Mouse (Mus musculus) heart, adult 2 months (tissue): ENCODE results near the gene Ccng2. TPM values are rescaled to one million over a fixed set of nuclear protein-coding genes. Genes with fewer than 3 reads are reported as not detected.
A peak's percentile ranks its signal among the peaks of the same experiment; 100 is the strongest.

ENCODE experiments used
- DNase-seq, 2 experiments: peaks; one replicate each; pipeline ENCODE4 v3.0.0; 2021
- H3K27ac ChIP-seq: fragments of 200-600 bp; 2 replicates; pipeline ENCODE4 v1.8.1; 2022
- H3K27me3 ChIP-seq: fragments of 200-500 bp; 2 replicates; pipeline ENCODE4 v1.6.1; 2012; ENCODE audit warnings: mild to moderate bottlenecking, low read length, inconsistent platforms, mixed read lengths; ENCODE audit not compliant: control insufficient read depth, insufficient read depth
- H3K36me3 ChIP-seq: fragments of 200-500 bp; 2 replicates; pipeline ENCODE4 v1.6.1; 2012; ENCODE audit warnings: low read length, inconsistent platforms; ENCODE audit not compliant: control insufficient read depth, insufficient read depth
- H3K4me1 ChIP-seq: fragments of 200-500 bp; 2 replicates; pipeline ENCODE4 v1.6.1; 2011; ENCODE audit warnings: low read length; ENCODE audit not compliant: control insufficient read depth, insufficient read depth
- H3K4me3 ChIP-seq: fragments of 200-600 bp; 2 replicates; pipeline ENCODE4 v1.8.1; 2022
- H3K79me2 ChIP-seq: fragments of 200-500 bp; replicated peaks from 2 replicates; pipeline ENCODE4 v1.6.1; 2012; ENCODE audit warnings: mild to moderate bottlenecking, inconsistent platforms, low read length, moderate library complexity, mixed read lengths; ENCODE audit not compliant: control insufficient read depth, insufficient read depth
- H3K9ac ChIP-seq: fragments of 200-500 bp; 2 replicates; pipeline ENCODE4 v1.6.1; 2012; ENCODE audit warnings: low read depth, mild to moderate bottlenecking, control low read depth, inconsistent platforms, low read length, mixed read lengths
- CTCF ChIP-seq: fragments of 200-600 bp; IDR thresholded peaks from 2 replicates; pipeline ENCODE4 v1.8.1; 2022; ENCODE audit warnings: antibody characterized with exemption, mild to moderate bottlenecking, moderate library complexity
- EP300 ChIP-seq: fragments of 200-500 bp; IDR thresholded peaks from 2 replicates; pipeline ENCODE4 v1.6.1; 2011; ENCODE audit warnings: low read depth, low read length, control low read depth; ENCODE audit not compliant: insufficient read depth
- POLR2A ChIP-seq: fragments of 200-500 bp; IDR thresholded peaks from 2 replicates; pipeline ENCODE4 v1.6.1; 2011; ENCODE audit warnings: mild to moderate bottlenecking, low read depth, low read length, control low read depth; ENCODE audit not compliant: insufficient read depth
- WGBS: fragments of 180-500 bp; shearing (Covaris S2); methylation state at CpG from one replicate; pipeline ENCODE4 v1.1.7; 2018; 5-methylcytosine and 5-hydroxymethylcytosine counted together
- intact Hi-C: fragments of 180-260 bp; cut with DNase I; formaldehyde crosslinking; loops from one replicate; pipeline ENCODE4 v1.15.1; 2025
- long read RNA-seq: library from polyadenylated mRNA; stranded (forward); transcript quantifications from one replicate; pipeline ENCODE4 v2.0.0, GENCODE M21; 2021
- polyA plus RNA-seq: library from polyadenylated mRNA; depleted of rRNA; stranded (reverse); fragments of >200 nt; gene quantifications from 2 replicates; pipeline ENCODE4 v1.2.3, GENCODE M21; 2012; rRNA removed
- total RNA-seq, 2 experiments: library from RNA; stranded (reverse); gene quantifications; 2 replicates each; pipeline ENCODE4 v1.2.3; 2021

Ccng2 gene
- total RNA-seq (10 to 100 TPM; 12.3 to 13.5 TPM), polyA plus RNA-seq (7.2 and 13.3 TPM in 2 replicates)
- long read RNA-seq, transcript Ccng2-201 (8 exons, 2,810 nt) = major isoform, 22 of 23 reads
- long read RNA-seq, partial matches to known transcripts = 0 of 23 reads
- long read RNA-seq, other reads (novel, unspliced or antisense) = 1 of 23 reads

GRCm38 (mm10) chr5:93266883-93267704 is at the start of gene Ccng2:
Gene Ccng2 (plus strand): TSS chr5:93267257.
- Histone ChIP-seq H3K4me1 (no peaks in the 10 kb centered on the region; the same call in 1 of the 2 replicates), H3K9ac (peak within 1 kb of the TSS; percentile 99), H3K36me3 (peaks cover 3% of the 10 kb centered on the region; the same call in 1 of the 2 replicates), H3K27ac (peak within 1 kb of the TSS; percentile 98), H3K4me3 (peak within 1 kb of the TSS; percentile 89), H3K27me3 (no peaks in the 10 kb centered on the region), H3K79me2 (no peaks in the 10 kb centered on the region)
- peak; percentile 95 to 97 for DNase-seq
- TF ChIP-seq EP300 (peak; percentile 56), POLR2A (peak; percentile 98), CTCF (peak; percentile 35)
- WGBS = under 1% methylated on average over 53 of the region's 54 CpGs
- intact Hi-C loops = loop anchor here (1.0 to 10.0 kb wide), 4 partner anchors 61 to 762 kb away; partner anchors contain the start of genes 2010109A12Rik, Ccni, Scarb2 and Sept11

GRCm38 (mm10) chr5:93218375-93218774 is 48.7 kb upstream of the Ccng2 start:
- no peak overlapping the region for H3K27ac ChIP-seq
- TF ChIP-seq CTCF (no peak), POLR2A (no peak), EP300 (no peak)
- H3K4me1 ChIP-seq = peaks cover 2% of the 10 kb centered on the region
- H3K4me3 ChIP-seq = no peak overlapping the region
- 82% methylated on average over 3 of the region's 3 CpGs for whole genome bisulfite sequencing
- H3K9ac ChIP-seq = no peak overlapping the region
- H3K36me3 ChIP-seq = no peaks in the 10 kb centered on the region
- no peak for DNase-seq
- intact Hi-C loops = no loop called here
- no peaks in the 10 kb centered on the region for H3K79me2 ChIP-seq
- H3K27me3 ChIP-seq = no peaks in the 10 kb centered on the region

- Histone ChIP-seq H3K36me3 (no peaks in the 10 kb centered on the region), H3K4me1 (peaks cover 2% of the 10 kb centered on the region), H3K79me2 (no peaks in the 10 kb centered on the region), H3K27ac (no peak overlapping the region), H3K4me3 (no peak overlapping the region), H3K27me3 (peaks cover 2% of the 10 kb centered on the region; the same call in 1 of the 2 replicates), H3K9ac (no peak overlapping the region)
- no peak for TF ChIP-seq EP300
- TF ChIP-seq CTCF = no peak
- no peak for TF ChIP-seq POLR2A
- 31% methylated on average over 3 of the region's 3 CpGs for WGBS
- intact Hi-C loops = no loop called here
- peak; percentile 40 to 41 for DNase-seq
Observed at GRCm38 (mm10) chr5:93221661-93222060, 45.4 kb upstream of the Ccng2 start.

GRCm38 (mm10) chr5:93224549-93224948 is 42.5 kb upstream of the Ccng2 start:
- Histone ChIP-seq H3K79me2 (no peaks in the 10 kb centered on the region), H3K4me1 (peaks cover 2% of the 10 kb centered on the region), H3K27me3 (peaks cover 2% of the 10 kb centered on the region; the same call in 1 of the 2 replicates), H3K36me3 (no peaks in the 10 kb centered on the region), H3K27ac (no peak overlapping the region), H3K4me3 (no peak overlapping the region), H3K9ac (no peak overlapping the region)
- TF ChIP-seq EP300 (no peak), CTCF (no peak), POLR2A (no peak)
- WGBS = 57% methylated on average over 2 of the region's 2 CpGs
- intact Hi-C loops = no loop called here
- no peak for DNase-seq

- WGBS = 67% methylated on average over 3 of the region's 3 CpGs
- Histone ChIP-seq H3K27ac (no peak overlapping the region), H3K79me2 (no peaks in the 10 kb centered on the region), H3K4me1 (no peaks in the 10 kb centered on the region), H3K9ac (no peak overlapping the region), H3K27me3 (peaks cover 2% of the 10 kb centered on the region; the same call in 1 of the 2 replicates), H3K4me3 (no peak overlapping the region), H3K36me3 (no peaks in the 10 kb centered on the region)
- TF ChIP-seq CTCF (no peak), POLR2A (no peak), EP300 (no peak)
- intact Hi-C loops = no loop called here
- DNase-seq = no peak
Observed at GRCm38 (mm10) chr5:93227157-93227556, 39.9 kb upstream of the Ccng2 start.
